Mouse (Mus musculus) right cerebral cortex, postnatal 14 days (tissue): ENCODE measurements at regions not wholly inside any gene's neighbourhood (a gene's known extent, or its start where the extent isn't known, plus 50 kb on each side); places are given as distances from the start of the nearest gene placed in this dataset.

ENCODE experiments used
- DNase-seq: peaks from one replicate; pipeline ENCODE4 v3.0.0; 2022

DNA sequence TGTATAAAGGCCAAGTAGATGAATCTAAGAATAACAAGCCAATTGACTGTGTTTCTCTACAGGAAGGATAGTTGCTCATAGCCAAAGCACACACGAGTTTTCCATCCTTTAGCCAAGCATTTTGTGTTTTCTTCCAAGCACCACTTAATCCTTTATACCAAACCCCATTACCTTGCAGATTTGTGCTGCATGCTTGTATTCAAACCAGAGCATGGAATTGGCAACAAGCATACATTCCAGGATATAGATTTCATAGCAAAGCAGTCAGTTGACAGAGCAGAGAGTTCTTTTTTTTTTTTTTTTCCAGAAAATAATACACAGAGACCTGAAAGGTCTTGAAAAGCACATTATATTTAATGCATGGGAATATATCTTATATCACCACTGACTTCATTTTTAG lies 169.9 kb downstream of the Pom121l12 start:
- DNase-seq: no peak

DNA sequence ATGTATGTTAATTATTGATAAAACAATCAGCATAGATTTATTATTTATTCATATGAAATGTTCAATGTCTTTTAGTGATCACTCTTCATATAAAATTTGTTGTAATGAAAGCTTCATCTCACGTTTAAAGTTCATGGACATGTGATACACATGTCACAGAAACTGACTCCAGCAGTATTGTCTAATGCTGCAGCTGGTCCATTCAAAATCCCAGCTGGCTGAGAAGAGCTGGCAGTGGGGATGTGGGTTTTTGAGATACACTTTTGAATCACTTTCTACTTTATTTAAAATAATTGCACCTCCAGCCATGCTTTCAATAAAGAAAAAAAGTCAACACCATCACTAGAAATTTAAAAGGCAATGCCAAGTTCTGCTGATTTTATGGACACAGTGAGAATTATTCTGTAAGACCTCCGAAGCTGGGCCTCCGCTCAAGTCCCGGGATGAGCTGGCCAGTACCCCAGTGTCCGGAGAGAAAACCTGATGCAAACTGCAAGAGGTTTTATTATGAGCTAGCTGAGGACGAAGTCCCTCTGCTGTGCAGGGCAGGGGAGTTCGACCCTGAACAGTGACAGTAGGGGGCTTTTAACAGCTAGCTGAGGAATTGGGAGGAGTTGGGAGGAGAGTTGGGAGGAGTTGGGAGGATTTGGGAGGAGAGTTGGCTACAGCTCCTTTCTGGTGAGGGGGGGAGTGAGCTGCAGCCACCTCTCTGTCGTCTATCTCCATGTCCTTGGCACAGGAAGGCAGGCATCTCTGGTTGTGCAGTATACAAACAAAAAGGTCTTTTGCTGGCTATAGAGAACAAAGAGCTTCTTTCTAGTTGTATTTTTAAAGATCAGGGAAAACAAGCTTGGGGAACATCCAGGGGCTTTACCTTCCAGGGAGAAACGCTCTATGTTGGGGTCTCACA lies 170.6 kb downstream of the Pom121l12 start:
- no peak for DNase-seq

DNA sequence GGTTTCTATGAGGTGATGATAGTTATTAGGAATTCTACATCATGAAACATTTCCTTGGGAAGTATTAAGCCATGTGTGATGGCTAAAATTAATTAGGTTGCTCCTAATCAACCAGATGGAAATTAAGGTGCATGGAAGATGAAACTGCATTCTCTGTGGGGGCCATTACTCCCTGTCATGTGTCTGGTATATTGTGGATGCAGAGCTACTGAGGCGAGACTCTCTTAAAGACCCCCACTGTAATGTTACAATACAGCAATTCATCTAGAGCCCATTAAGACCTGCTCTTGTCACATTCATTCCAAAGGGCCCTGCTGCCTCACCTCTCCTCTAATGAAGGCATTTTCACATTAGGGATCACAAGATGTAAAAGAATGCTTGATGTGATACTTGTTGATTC lies 199.2 kb downstream of the Pom121l12 start:
- no peak for DNase-seq

DNA sequence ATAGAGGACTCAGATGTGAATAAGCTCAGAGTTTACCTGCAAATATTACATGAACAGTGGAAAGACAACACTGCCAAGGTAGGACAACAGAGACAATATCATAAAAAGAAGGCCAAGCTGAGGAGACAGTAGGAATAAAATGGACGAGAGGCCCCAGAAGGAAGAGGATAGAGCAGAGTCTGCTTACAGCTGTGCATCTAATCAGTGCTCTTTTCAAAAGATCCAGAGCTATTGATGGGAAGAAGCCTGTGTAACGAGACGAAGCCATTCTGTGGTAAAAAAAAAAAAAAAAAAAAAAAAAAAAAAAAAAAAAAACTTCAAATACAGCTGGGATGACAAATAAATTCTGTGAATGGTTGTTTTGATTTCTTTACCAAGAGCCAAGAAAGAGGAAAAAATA lies 200.2 kb downstream of the Pom121l12 start:
- no peak for DNase-seq

DNA sequence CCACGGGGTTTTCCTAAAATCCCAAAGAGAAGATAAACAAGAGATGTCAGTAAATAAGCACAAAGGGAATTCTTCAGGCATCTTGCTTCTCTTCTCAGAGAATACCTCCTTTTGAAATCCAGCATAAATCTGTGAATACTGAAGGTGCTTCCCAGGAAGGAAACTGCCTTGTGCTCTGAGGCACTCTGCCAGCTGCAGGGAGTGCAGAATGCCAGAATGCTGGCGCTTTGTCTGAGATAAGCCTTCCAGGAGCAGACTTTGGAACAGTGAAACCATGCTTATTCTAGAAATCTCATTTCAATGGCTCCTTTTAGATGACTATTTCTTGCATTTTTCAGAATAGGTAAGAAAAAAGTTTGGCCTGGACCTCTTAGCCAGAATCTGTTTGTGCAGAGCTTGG lies 219.9 kb downstream of the Pom121l12 start:
- DNase-seq: peak; percentile 25
